Mouse (Mus musculus): ENCODE data around the gene Wrnip1. TPM values are rescaled to one million over a fixed set of nuclear protein-coding genes. Genes with fewer than 3 reads are reported as not detected.

The Wrnip1 gene
- total and polyA plus RNA-seq, 3 experiments = 38.8 to 50.6 TPM; not detected in 1

GRCm38 (mm10) chr13:32797085-32797484 lies 4.8 kb upstream of the Wrnip1 start:
- TF ChIP-seq CTCF (IDR thresholded peaks at IDR 0.05 in 2 of 3, conservative IDR thresholded peaks at IDR 0.05 in 1 of 3; ENCODE audit: control insufficient read depth in 1 of 3, insufficient read depth in 1 of 3, low read depth in 2 of 3, low read length in 3 of 3, poor library complexity in 1 of 3, severe bottlenecking in 1 of 3) (peak in 1 of 3 experiments; percentile 5; a peak in 1 of 6 replicates), USF2 (IDR thresholded peaks at IDR 0.05; ENCODE audit: borderline replicate concordance in 1 of 2, insufficient read depth in 1 of 2, low read depth in 1 of 2, low read length in 2 of 2) (no peak)
- Histone ChIP-seq H3K4me1 (ENCODE audit: control insufficient read depth in 1 of 2, insufficient read depth in 2 of 2, low read length in 2 of 2) (0 out of 4 replicates have a peak, but pooled peaks cover 0 to 2% of the 10 kb centered on the region in 2 experiments), H3K27me3 (ENCODE audit: control insufficient read depth in 1 of 2, insufficient read depth in 2 of 2, low read length in 2 of 2) (peaks cover 4 to 5% of the 10 kb centered on the region in 2 experiments; a peak in 3 of 4 replicates), H3K4me3 (ENCODE audit: control insufficient read depth in 1 of 2, insufficient read depth in 1 of 2, low read depth in 2 of 2, low read length in 2 of 2) (no peak overlapping the region), H3K36me3 (ENCODE audit: control insufficient read depth in 1 of 2, insufficient read depth in 2 of 2, low read length in 2 of 2) (no peaks in the 10 kb centered on the region), H3K9me3 (replicated peaks; ENCODE audit: insufficient read depth, low read length) (no peaks in the 10 kb centered on the region), H3K79me2 (ENCODE audit: control insufficient read depth, insufficient read depth, low read length, poor library complexity) (peaks cover 2% of the 10 kb centered on the region), H3K27ac (ENCODE audit: control insufficient read depth, low read depth, low read length) (no peak overlapping the region), H3K9ac (ENCODE audit: control insufficient read depth, low read depth, low read length, poor library complexity, severe bottlenecking) (no peak overlapping the region)
- DNase-seq (ENCODE audit: low read depth, low spot score) = peak; percentile 8

- H3K36me3 ChIP-seq (ENCODE audit: control insufficient read depth in 1 of 2, insufficient read depth in 2 of 2, low read length in 2 of 2) = peaks cover 0 to 12% of the 10 kb centered on the region in 2 experiments; a peak in 2 of 4 replicates
- peak; percentile 23; the same call in 1 of the 2 replicates for TF ChIP-seq ZC3H11A (IDR thresholded peaks at IDR 0.05; ENCODE audit: low read depth, low read length)
- no peak for TF ChIP-seq ZMIZ1 (IDR thresholded peaks at IDR 0.05; ENCODE audit: low read depth, low read length)
- peak; percentile 23; the same call in 1 of the 2 replicates for TF ChIP-seq MYC (IDR thresholded peaks at IDR 0.05; ENCODE audit: low read depth, low read length)
- 0 out of 2 replicates have a peak, but pooled peaks have one; percentile 21 for TF ChIP-seq SIN3A (IDR thresholded peaks at IDR 0.05; ENCODE audit: low read length)
- TF ChIP-seq GATA1 (IDR thresholded peaks at IDR 0.05; ENCODE audit: low read depth, low read length) = no peak
- TF ChIP-seq MYB (IDR thresholded peaks at IDR 0.05; ENCODE audit: low read depth, low read length) = no peak
- no peak for TF ChIP-seq HCFC1 (IDR thresholded peaks at IDR 0.05; ENCODE audit: low read depth, low read length)
- TF ChIP-seq SMC3 (IDR thresholded peaks at IDR 0.05; ENCODE audit: low read depth, low read length) = peak; percentile 25; the same call in 1 of the 2 replicates
- TF ChIP-seq TCF12 (IDR thresholded peaks at IDR 0.05; ENCODE audit: low read depth, low read length) = no peak
- TF ChIP-seq RAD21 (IDR thresholded peaks at IDR 0.05; ENCODE audit: low read depth, low read length) = peak; percentile 20
- TF ChIP-seq MXI1 (IDR thresholded peaks at IDR 0.05; ENCODE audit: low read depth, low read length) = no peak
- TF ChIP-seq CTCF (IDR thresholded peaks at IDR 0.05 in 2 of 3, conservative IDR thresholded peaks at IDR 0.05 in 1 of 3; ENCODE audit: control insufficient read depth in 1 of 3, insufficient read depth in 1 of 3, low read depth in 2 of 3, low read length in 3 of 3, poor library complexity in 1 of 3, severe bottlenecking in 1 of 3) = peak in 2 of 3 experiments; percentile 4 to 52; a peak in 2 of 6 replicates
- 0 out of 2 replicates have a peak, but pooled peaks have one; percentile 14 for TF ChIP-seq BHLHE40 (IDR thresholded peaks at IDR 0.05; ENCODE audit: borderline replicate concordance, low read depth, low read length)
- peak; percentile 95 for TF ChIP-seq ZNF384 (IDR thresholded peaks at IDR 0.05; ENCODE audit: low read depth, low read length)
- no peak for TF ChIP-seq NELFE (IDR thresholded peaks at IDR 0.05; ENCODE audit: low read depth, low read length)
- no peak for TF ChIP-seq POLR2AphosphoS5 (IDR thresholded peaks at IDR 0.05; ENCODE audit: borderline replicate concordance, low read depth, low read length)
- TF ChIP-seq POLR2A (IDR thresholded peaks at IDR 0.05; ENCODE audit: control insufficient read depth in 1 of 2, insufficient read depth in 1 of 2, low read depth in 1 of 2, low read length in 2 of 2, poor library complexity in 1 of 2) = no peak
- no peak overlapping the region for H3K9ac ChIP-seq (ENCODE audit: control insufficient read depth, low read depth, low read length, poor library complexity, severe bottlenecking)
- peaks cover 0 to 3% of the 10 kb centered on the region in 2 experiments; a peak in 1 of 4 replicates for H3K27me3 ChIP-seq (ENCODE audit: control insufficient read depth in 1 of 2, insufficient read depth in 2 of 2, low read length in 2 of 2)
- H3K4me3 ChIP-seq (ENCODE audit: control insufficient read depth in 1 of 2, insufficient read depth in 1 of 2, low read depth in 2 of 2, low read length in 2 of 2) = no peak overlapping the region
- no peak overlapping the region for H3K27ac ChIP-seq (ENCODE audit: control insufficient read depth, low read depth, low read length)
- peaks cover 21% of the 10 kb centered on the region for H3K79me2 ChIP-seq (ENCODE audit: control insufficient read depth, insufficient read depth, low read length, poor library complexity)
- peaks cover 2 to 13% of the 10 kb centered on the region in 2 experiments; a peak in 2 of 4 replicates for H3K4me1 ChIP-seq (ENCODE audit: control insufficient read depth in 1 of 2, insufficient read depth in 2 of 2, low read length in 2 of 2)
- peak; percentile 66 for DNase-seq (ENCODE audit: low read depth, low spot score)
- H3K9me3 ChIP-seq (replicated peaks; ENCODE audit: insufficient read depth, low read length) = no peaks in the 10 kb centered on the region
Measured at GRCm38 (mm10) chr13:32799131-32799530, 2.7 kb upstream of the Wrnip1 start.
